Mouse (Mus musculus): ENCODE results near the gene Ppl. TPM values are rescaled to one million over a fixed set of nuclear protein-coding genes. Genes with fewer than 3 reads are reported as not detected.

Ppl gene
- total RNA-seq, 1 experiment from 2014 or later, result not detected

- no peak for ATAC-seq (replicated peaks in 1 of 2; ENCODE audit: insufficient read depth in 1 of 2, low FRiP score in 2 of 2, low TSS enrichment in 1 of 2, low read depth in 1 of 2, poor library complexity in 2 of 2, severe bottlenecking in 2 of 2)
These were observed 60.2 kb downstream of the Ppl start for GRCm38 (mm10) chr16:5071974-5072373.

GRCm38 (mm10) chr16:5070321-5070720 is 61.9 kb downstream of the Ppl start:
- no peak for ATAC-seq (replicated peaks in 1 of 2; ENCODE audit: insufficient read depth in 1 of 2, low FRiP score in 2 of 2, low TSS enrichment in 1 of 2, low read depth in 1 of 2, poor library complexity in 2 of 2, severe bottlenecking in 2 of 2)

GRCm38 (mm10) chr16:5063472-5063871 is 68.7 kb downstream of the Ppl start:
- ATAC-seq (replicated peaks in 1 of 2; ENCODE audit: insufficient read depth in 1 of 2, low FRiP score in 2 of 2, low TSS enrichment in 1 of 2, low read depth in 1 of 2, poor library complexity in 2 of 2, severe bottlenecking in 2 of 2), result no peak

- ATAC-seq (replicated peaks in 1 of 2; ENCODE audit: insufficient read depth in 1 of 2, low FRiP score in 2 of 2, low TSS enrichment in 1 of 2, low read depth in 1 of 2, poor library complexity in 2 of 2, severe bottlenecking in 2 of 2), result peak; percentile 21 to 62; a peak in 2 of 4 replicates
These were observed 74.1 kb downstream of the Ppl start for GRCm38 (mm10) chr16:5058114-5058513.

- ATAC-seq (replicated peaks in 1 of 2; ENCODE audit: insufficient read depth in 1 of 2, low FRiP score in 2 of 2, low TSS enrichment in 1 of 2, low read depth in 1 of 2, poor library complexity in 2 of 2, severe bottlenecking in 2 of 2), result peak; percentile 12; a peak in 3 of 4 replicates
These were observed 81.7 kb downstream of the Ppl start for GRCm38 (mm10) chr16:5050251-5051110.

- ATAC-seq (replicated peaks in 1 of 2; ENCODE audit: insufficient read depth in 1 of 2, low FRiP score in 2 of 2, low TSS enrichment in 1 of 2, low read depth in 1 of 2, poor library complexity in 2 of 2, severe bottlenecking in 2 of 2), result peak; percentile 92 to 95
These were observed 82.4 kb downstream of the Ppl start, which contains the start of the genes Glyr1 and Ubn1 for GRCm38 (mm10) chr16:5049774-5050234. Gene Glyr1, minus strand, starts transcription at chr16:5049863. Gene Ubn1, plus strand, starts transcription at chr16:5050057.

GRCm38 (mm10) chr16:5049182-5049773 is 82.9 kb downstream of the Ppl start:
- ATAC-seq (replicated peaks in 1 of 2; ENCODE audit: insufficient read depth in 1 of 2, low FRiP score in 2 of 2, low TSS enrichment in 1 of 2, low read depth in 1 of 2, poor library complexity in 2 of 2, severe bottlenecking in 2 of 2), result peak; percentile 20 to 34; a peak in 3 of 4 replicates

GRCm38 (mm10) chr16:5045322-5045721 is 86.9 kb downstream of the Ppl start:
- no peak for ATAC-seq (replicated peaks in 1 of 2; ENCODE audit: insufficient read depth in 1 of 2, low FRiP score in 2 of 2, low TSS enrichment in 1 of 2, low read depth in 1 of 2, poor library complexity in 2 of 2, severe bottlenecking in 2 of 2)

- no peak for ATAC-seq (replicated peaks in 1 of 2; ENCODE audit: insufficient read depth in 1 of 2, low FRiP score in 2 of 2, low TSS enrichment in 1 of 2, low read depth in 1 of 2, poor library complexity in 2 of 2, severe bottlenecking in 2 of 2)
These were observed 95.5 kb downstream of the Ppl start for GRCm38 (mm10) chr16:5036649-5037234.

Other genes with a start within 250 kb of the Ppl start
- 16.5 and 26.0 TPM in 2 replicates for gene Mgrn1, start 246.2 kb downstream of the Ppl start, total RNA-seq (2017)
- 12.8 and 22.6 TPM in 2 replicates for gene Nudt16l1, start 193.7 kb downstream of the Ppl start, total RNA-seq (2017)
- 26.9 and 30.8 TPM in 2 replicates for gene Anks3, start 168.2 kb downstream of the Ppl start, total RNA-seq (2017)
- not detected in 2 replicates for gene Sept12, start 134.6 kb downstream of the Ppl start, total RNA-seq (2017)
- gene Smim22, start 125.1 kb downstream of the Ppl start, total RNA-seq (2017), result not detected in 2 replicates
- gene Rogdi, start 118.9 kb downstream of the Ppl start, total RNA-seq (2017), result 5.0 and 5.3 TPM in 2 replicates
- 96.6 and 102 TPM in 2 replicates for gene Glyr1, start 82.6 kb downstream of the Ppl start, total RNA-seq (2017)
- gene Ubn1, start 82.4 kb downstream of the Ppl start, total RNA-seq (2017), result 51.5 and 57.7 TPM in 2 replicates
- not detected in 2 replicates for gene Sec14l5, start 14.7 kb upstream of the Ppl start, total RNA-seq (2017)
- 25.4 and 37.1 TPM in 2 replicates for gene Nagpa, start 71.6 kb upstream of the Ppl start, total RNA-seq (2017)
- not detected in 2 replicates for gene AU021092, start 89.9 kb upstream of the Ppl start, total RNA-seq (2017)
- 14.4 and 17.3 TPM in 2 replicates for gene Alg1, start 101.2 kb upstream of the Ppl start, total RNA-seq (2017)
- 23.9 and 26.2 TPM in 2 replicates for gene Eef2kmt, start 123.6 kb upstream of the Ppl start, total RNA-seq (2017)